Mouse (Mus musculus) lung, adult 2 months (tissue): ENCODE results near the gene Tgfb1i1.

Experiments used
- CTCF ChIP-seq: fragments of 200-500 bp; IDR thresholded peaks from 2 replicates; pipeline ENCODE4 v1.5.1; 2011; ENCODE audit warnings: mild to moderate bottlenecking, low read length, control low read depth; ENCODE audit not compliant: insufficient read depth
- POLR2A ChIP-seq: fragments of 200-500 bp; IDR thresholded peaks from 2 replicates; pipeline ENCODE4 v1.6.1; 2011; ENCODE audit warnings: low read depth, mild to moderate bottlenecking, control low read depth, low read length, borderline replicate concordance; ENCODE audit errors: extremely low read depth

DNA sequence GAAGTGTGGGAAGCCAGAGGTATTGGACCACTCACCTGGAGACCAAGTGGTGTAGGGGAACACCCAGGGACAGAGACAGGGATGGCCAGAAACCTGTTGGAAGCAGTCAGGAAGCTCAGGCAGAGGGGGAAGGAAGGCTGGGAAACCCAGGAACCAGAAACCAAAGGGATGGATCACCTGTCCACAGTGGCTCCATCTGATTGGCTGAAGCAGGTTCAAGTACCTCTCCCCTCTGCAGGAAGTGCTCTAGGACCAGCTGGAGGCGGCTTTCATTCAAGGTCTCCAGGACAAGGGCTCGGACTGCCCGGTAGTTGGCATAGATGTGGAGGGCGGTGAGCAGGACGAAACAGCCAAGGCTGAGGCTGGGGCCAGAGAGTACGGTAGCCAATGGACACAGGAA lies 29.4 kb downstream of the Tgfb1i1 start:
- TF ChIP-seq POLR2A (no peak), CTCF (no peak)
